Mouse (Mus musculus) spleen, embryonic (tissue): Measurements from ENCODE around the gene Pi4ka.

Source experiments
- CTCF ChIA-PET: fragments of 350-600 bp; sonication (Branson Sonifier 250); formaldehyde crosslinking; loops from one replicate; lab custom pipeline; 2022; lab: Charles Lee

Gene Pi4ka

GRCm38 (mm10) chr16:17234916-17235665 is 171.0 kb downstream of the Pi4ka start:
- CTCF ChIA-PET = no interaction called here

- CTCF ChIA-PET = no interaction called here
These were observed 171.6 kb downstream of the Pi4ka start for GRCm38 (mm10) chr16:17234499-17234895.

GRCm38 (mm10) chr16:17233702-17234498 is 172.2 kb downstream of the Pi4ka start:
- CTCF ChIA-PET = no interaction called here

GRCm38 (mm10) chr16:17232794-17233701 is 173.1 kb downstream of the Pi4ka start, which contains the start of gene Hic2:
Gene Hic2, plus strand, starts transcription at chr16:17233572.
- CTCF ChIA-PET = no interaction called here

- CTCF ChIA-PET = interaction anchor here (0.6 to 1.0 kb wide), 2 partner anchors 23 to 100 kb away, joined by 3 to 12 read pairs; no protein-coding TSS in a partner anchor
These were observed 174.6 kb downstream of the Pi4ka start for GRCm38 (mm10) chr16:17231523-17231922.
